Mouse (Mus musculus) liver, embryonic 14.5 days (tissue): Measurements from ENCODE around the gene Cdc42ep5.

Experiments used
- CTCF ChIP-seq: IDR thresholded peaks from 2 replicates; pipeline ENCODE4 v1.5.1; 2016; ENCODE audit warnings: antibody characterized with exemption, low read depth, control low read depth
- EP300 ChIP-seq: IDR thresholded peaks from 2 replicates; pipeline ENCODE4 v1.6.1; 2016; ENCODE audit warnings: antibody characterized with exemption, low read depth

- no peak for TF ChIP-seq CTCF
- no peak for TF ChIP-seq EP300
These were observed 32.7 kb downstream of the Cdc42ep5 start for GRCm38 (mm10) chr7:4131964-4132363.
